Mouse (Mus musculus) right cerebral cortex, adult 2 months (tissue): ENCODE data around the gene Helb.

ENCODE experiments used
- DNase-seq, 2 experiments: peaks; one replicate each; pipeline ENCODE4 v3.0.0; 2021 to 2022; ENCODE audit warnings: low spot score in 2 of 2

Gene Helb

GRCm38 (mm10) chr10:120095136-120095535 lies 17.7 kb downstream of the Helb start:
- DNase-seq = no peak

- no peak for DNase-seq
Observed at GRCm38 (mm10) chr10:120092548-120092947, 20.2 kb downstream of the Helb start.

GRCm38 (mm10) chr10:120077850-120078249 lies 34.9 kb downstream of the Helb start:
- DNase-seq = no peak

- no peak for DNase-seq
Observed at GRCm38 (mm10) chr10:120066319-120066718, 46.5 kb downstream of the Helb start.

GRCm38 (mm10) chr10:120064424-120064823 lies 48.4 kb downstream of the Helb start:
- DNase-seq = peak; percentile 64 to 69

- DNase-seq = no peak
Observed at GRCm38 (mm10) chr10:120061238-120062130, 51.3 kb downstream of the Helb start.

GRCm38 (mm10) chr10:120060579-120061237 lies 52.1 kb downstream of the Helb start:
- DNase-seq = no peak

GRCm38 (mm10) chr10:120044714-120045234 lies 68.0 kb downstream of the Helb start:
- no peak for DNase-seq

GRCm38 (mm10) chr10:120044237-120044636 lies 68.5 kb downstream of the Helb start:
- DNase-seq = no peak

- peak; percentile 75 to 77 for DNase-seq
Observed at GRCm38 (mm10) chr10:120038194-120038593, 74.6 kb downstream of the Helb start.

GRCm38 (mm10) chr10:120035824-120036223 lies 77.0 kb downstream of the Helb start:
- DNase-seq = no peak

GRCm38 (mm10) chr10:120035211-120035733 lies 77.5 kb downstream of the Helb start:
- DNase-seq = no peak

GRCm38 (mm10) chr10:120033866-120034265 lies 78.9 kb downstream of the Helb start:
- no peak for DNase-seq
